Mouse (Mus musculus) left cerebral cortex, adult 8-10 months (tissue): ENCODE data around the gene Olfr1512. TPM values are rescaled to one million over a fixed set of nuclear protein-coding genes. Genes with fewer than 3 reads are reported as not detected.

Experiments used
- total RNA-seq, 4 experiments: library from RNA; stranded (reverse); gene quantifications; 2 replicates each; pipeline ENCODE4 v1.2.4; 2022

Gene Olfr1512
- total RNA-seq, 4 experiments from 2014 or later = not detected

Other genes with a start within 250 kb of the Olfr1512 start
- gene Supt16, start 181.8 kb downstream of the Olfr1512 start, total RNA-seq = 10 to 100 TPM; 59.0 to 62.8 (median 60.4) TPM
- 100 to 1,000 TPM; 103 to 130 (median 111) TPM for gene Chd8, start 121.4 kb downstream of the Olfr1512 start, total RNA-seq
- 10 to 100 TPM; 57.5 to 72.6 (median 62.7) TPM for gene Tox4, start 100.0 kb downstream of the Olfr1512 start, total RNA-seq
- gene Rab2b, start 99.6 kb downstream of the Olfr1512 start, total RNA-seq = 10 to 100 TPM; 34.9 to 41.4 (median 38.6) TPM
- gene Mettl3, start 74.0 kb downstream of the Olfr1512 start, total RNA-seq = 10 to 100 TPM; 30.0 to 35.0 (median 32.4) TPM
- 10 to 100 TPM; 36.6 to 43.7 (median 40.9) TPM for gene Sall2, start 50.4 kb downstream of the Olfr1512 start, total RNA-seq
- not detected for gene Olfr1513, start 22.8 kb downstream of the Olfr1512 start, total RNA-seq
- gene Olfr1511, start 18.2 kb upstream of the Olfr1512 start, total RNA-seq = not detected
- not detected for gene Olfr1510, start 35.2 kb upstream of the Olfr1512 start, total RNA-seq
- gene Olfr1509, start 63.8 kb upstream of the Olfr1512 start, total RNA-seq = not detected
- under 1 TPM in 1 of 4 experiments, not detected in 3; 0.08 TPM for gene Olfr1508, start 88.3 kb upstream of the Olfr1512 start, total RNA-seq
- gene Olfr1507, start 116.6 kb upstream of the Olfr1512 start, total RNA-seq = under 1 TPM in 1 of 4 experiments, not detected in 3; 0.98 TPM